In the genomic region with DNA sequence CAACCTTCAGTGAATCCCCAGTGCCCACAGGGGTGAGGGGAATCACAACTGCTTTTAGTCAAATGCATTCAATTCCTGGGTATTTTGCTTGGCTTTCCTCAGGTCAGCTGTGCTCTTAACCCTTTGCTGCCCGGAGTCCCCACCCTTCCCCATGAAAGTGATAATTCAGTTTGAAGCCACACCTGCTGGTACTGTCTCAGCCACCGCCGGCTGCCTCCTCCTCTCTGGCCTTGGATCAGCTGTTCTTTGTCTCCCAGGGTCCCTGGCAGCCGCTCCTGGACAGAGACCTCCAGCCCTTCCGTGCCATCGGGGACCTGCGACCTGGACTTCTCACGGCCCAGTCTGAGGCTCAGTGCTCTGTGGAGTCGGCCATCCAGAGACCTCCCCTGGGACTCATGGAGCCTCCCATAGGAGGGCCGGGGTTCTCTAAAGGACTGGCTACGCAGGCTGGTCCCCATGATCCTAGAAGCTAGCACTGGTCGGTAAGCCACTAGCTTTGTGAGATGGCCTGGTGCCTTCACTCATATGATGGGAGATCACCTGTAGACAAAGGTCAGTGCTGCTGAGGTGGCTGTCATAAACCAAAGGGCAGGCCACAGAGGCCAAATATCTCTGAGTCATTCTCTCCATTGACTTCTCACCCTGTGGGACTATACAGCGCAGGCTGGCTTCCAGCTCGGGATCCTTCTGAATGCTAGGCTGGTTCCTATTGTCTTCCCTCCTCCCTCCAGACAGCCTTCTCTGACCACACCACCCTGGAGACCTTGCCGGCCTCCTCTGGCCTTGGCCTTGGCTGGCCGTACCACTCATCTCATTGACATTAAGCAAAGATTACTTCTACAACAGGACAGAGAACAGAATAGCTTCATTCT, we compare ENCODE assay signal across 11 mouse cellular contexts. TPM values are rescaled to one million over a fixed set of nuclear protein-coding genes. Genes with fewer than 3 reads are reported as not detected.
A peak's percentile ranks its signal among the peaks of the same experiment; 100 is the strongest.
DNase-seq lines count a peak whose midpoint lies in the region; ATAC-seq lines count a peak whose summit lies in the region.
"Had no signal": no experiment of that assay in that cellular context is flagged by ENCODE, and none has a peak within 500 bp of the region (broad histone marks: within the 10 kb centered on the region; RNA-seq: fewer than 3 reads in every experiment).

A gene (minus strand): TSS at position 522 of the 872 bp plus-strand sequence.

- DNase-seq in heart, embryonic 10.5 days (ENCODE audit: low spot score), result no peak
- no peak for DNase-seq in heart, adult 11 months
- peak; percentile 41 for DNase-seq in 3134 (ENCODE audit: extremely low read depth, insufficient read length, low spot score)
- DNase-seq in spleen, postnatal 4 days (ENCODE audit: low spot score in 2 of 2), result no peak
- no peak for DNase-seq in thymus, postnatal 36 days
- DNase-seq in spleen, postnatal 10 days (ENCODE audit: low spot score in 2 of 2), result no peak

- ATAC-seq in embryonic facial prominence, embryonic 12.5 days (ENCODE audit: insufficient number of reproducible peaks, insufficient read depth, low FRiP score, low TSS enrichment), result no peak
- ATAC-seq in limb, embryonic 12.5 days (ENCODE audit: insufficient number of reproducible peaks, insufficient read depth, low FRiP score, low TSS enrichment, low read depth), result peak; percentile 56

- WGBS in heart, embryonic 10.5 days, result 62% methylated on average over 16 of the region's 16 CpGs
- 55% methylated on average over 16 of the region's 16 CpGs for WGBS in embryonic facial prominence, embryonic 12.5 days
- WGBS in limb, embryonic 12.5 days, result 58% methylated on average over 16 of the region's 16 CpGs

- H3K4me2 ChIP-seq in embryonic facial prominence, embryonic 12.5 days (replicated peaks), result peak within 1 kb of the TSS; percentile 15; the same call in 1 of the 2 replicates
- peak within 1 kb of the TSS; percentile 27; the same call in 1 of the 2 replicates for H3K4me2 ChIP-seq in limb, embryonic 12.5 days

- H3K4me1 ChIP-seq in heart, embryonic 10.5 days, result peaks cover 25% of the 10 kb centered on the region
- H3K4me1 ChIP-seq in embryonic facial prominence, embryonic 12.5 days, result peaks cover 9% of the 10 kb centered on the region; the same call in 1 of the 2 replicates
- H3K4me1 ChIP-seq in limb, embryonic 12.5 days (replicated peaks), result peaks cover 10% of the 10 kb centered on the region

- no peak within 1 kb of the TSS for H3K9ac ChIP-seq in embryonic facial prominence, embryonic 12.5 days
- no peak within 1 kb of the TSS for H3K9ac ChIP-seq in limb, embryonic 12.5 days (replicated peaks)

- peak within 1 kb of the TSS; percentile 22; the same call in 1 of the 2 replicates for H3K27ac ChIP-seq in heart, embryonic 10.5 days
- H3K27ac ChIP-seq in embryonic facial prominence, embryonic 12.5 days, result peak within 1 kb of the TSS; percentile 30; the same call in 1 of the 2 replicates
- H3K27ac ChIP-seq in limb, embryonic 12.5 days, result no peak within 1 kb of the TSS
- H3K27ac ChIP-seq: left cerebral cortex, adult 2 months had no signal

- H3K27me3 ChIP-seq in heart, embryonic 10.5 days (ENCODE audit: insufficient read depth, poor library complexity, severe bottlenecking), result no peaks in the 10 kb centered on the region
- H3K27me3 ChIP-seq in embryonic facial prominence, embryonic 12.5 days, result no peaks in the 10 kb centered on the region
- no peaks in the 10 kb centered on the region for H3K27me3 ChIP-seq in limb, embryonic 12.5 days

- no peaks in the 10 kb centered on the region for H3K9me3 ChIP-seq in heart, embryonic 10.5 days
- no peaks in the 10 kb centered on the region for H3K9me3 ChIP-seq in embryonic facial prominence, embryonic 12.5 days
- no peaks in the 10 kb centered on the region for H3K9me3 ChIP-seq in limb, embryonic 12.5 days

- no peak within 1 kb of the TSS for H3K4me3 ChIP-seq in heart, embryonic 10.5 days
- no peak within 1 kb of the TSS for H3K4me3 ChIP-seq in embryonic facial prominence, embryonic 12.5 days
- no peak within 1 kb of the TSS for H3K4me3 ChIP-seq in limb, embryonic 12.5 days (replicated peaks)
- H3K4me3 ChIP-seq: left cerebral cortex, adult 2 months had no signal

- no peaks in the 10 kb centered on the region for H3K36me3 ChIP-seq in heart, embryonic 10.5 days
- H3K36me3 ChIP-seq in embryonic facial prominence, embryonic 12.5 days, result no peaks in the 10 kb centered on the region
- no peaks in the 10 kb centered on the region for H3K36me3 ChIP-seq in limb, embryonic 12.5 days

RNA-seq across cellular contexts. Expression of the gene that starts here (rescaled TPM):
- polyA plus RNA-seq in heart, embryonic 10.5 days (2016; fragmentation: Nextera tagmentation; extraction: Ambion mirVana), result not detected in 2 replicates
- not detected in 2 replicates for polyA plus RNA-seq in embryonic facial prominence, embryonic 12.5 days (2016; fragmentation: Nextera tagmentation; extraction: Ambion mirVana)
- polyA plus RNA-seq in limb, embryonic 12.5 days (2016; fragmentation: Nextera tagmentation; extraction: Ambion mirVana), result not detected in 2 replicates
- polyA plus RNA-seq: brain, embryonic 14.5 days; frontal cortex, adult 2 months had no signal

Comparison
In these comparisons a context has a peak if more than half of its experiments do, and no peak if none do; other contexts are left out.
1. Peak in ATAC-seq and H3K4me2 ChIP-seq in limb, embryonic 12.5 days; RNA of the gene not detected or under 1 TPM.